Mouse (Mus musculus) embryonic facial prominence, embryonic 10.5 days (tissue): ENCODE results near the gene Ikzf3. TPM values are rescaled to one million over a fixed set of nuclear protein-coding genes. Genes with fewer than 3 reads are reported as not detected.
A peak's percentile ranks its signal among the peaks of the same experiment; 100 is the strongest.

Experiments
- DNase-seq: peaks from one replicate; pipeline ENCODE4 v3.0.0-alpha.2; 2017; ENCODE audit warnings: low spot score
- H3K27ac ChIP-seq: fragments of 300-500 bp; sonication (generic); replicated peaks from 2 replicates; pipeline ENCODE4 v1.5.1; 2016; ENCODE audit warnings: mild to moderate bottlenecking
- H3K27me3 ChIP-seq: fragments of 300-500 bp; sonication (generic); replicated peaks from 2 replicates; pipeline ENCODE4 v1.6.1; 2016; ENCODE audit warnings: low read depth, mild to moderate bottlenecking; ENCODE audit not compliant: poor library complexity, severe bottlenecking
- H3K36me3 ChIP-seq: fragments of 300-500 bp; sonication (generic); replicated peaks from 2 replicates; pipeline ENCODE4 v1.6.1; 2016; ENCODE audit warnings: mild to moderate bottlenecking, moderate library complexity
- H3K4me1 ChIP-seq: fragments of 300-500 bp; sonication (generic); 2 replicates; pipeline ENCODE4 v1.6.1; 2016
- H3K4me3 ChIP-seq: fragments of 300-500 bp; sonication (generic); 2 replicates; pipeline ENCODE4 v1.5.1; 2016; ENCODE audit warnings: mild to moderate bottlenecking, moderate library complexity
- H3K9me3 ChIP-seq: fragments of 300-500 bp; sonication (generic); 2 replicates; pipeline ENCODE4 v1.6.1; 2016; ENCODE audit warnings: mild to moderate bottlenecking
- whole genome bisulfite sequencing: fragments of 180-500 bp; shearing (Covaris S2); methylation state at CpG from one replicate; pipeline ENCODE4 v1.1.7; 2016; 5-methylcytosine and 5-hydroxymethylcytosine counted together
- polyA plus RNA-seq: library from polyadenylated mRNA; unstranded; fragments of >200 nt; fragmentation: Nextera tagmentation; extraction: Ambion mirVana; gene quantifications from 2 replicates; pipeline ENCODE4 v1.2.1, GENCODE M21; 2016

The Ikzf3 gene
- polyA plus RNA-seq, 1 experiment from 2014 or later: 0.05 TPM

DNA sequence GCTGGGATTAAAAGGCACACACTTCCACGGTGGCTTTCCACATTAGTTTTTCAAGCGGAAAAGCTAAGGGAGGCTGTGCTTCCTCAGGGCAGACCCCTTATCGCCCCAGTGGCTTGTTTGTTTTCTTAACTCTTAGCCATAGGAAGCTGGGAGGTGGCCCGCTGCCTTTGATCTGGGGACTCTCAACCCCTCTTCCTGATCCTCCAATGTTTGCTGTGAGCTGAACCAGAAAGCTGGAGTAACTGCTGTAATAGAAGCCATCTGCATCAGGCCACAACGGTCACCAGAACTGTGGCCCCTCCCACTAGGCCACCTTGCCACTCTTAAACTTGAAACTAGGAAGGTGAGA, 99.6 kb downstream of the Ikzf3 start, which contains the start of gene Grb7:
Grb7 (plus strand) TSS at position 182 of the 349 bp plus-strand sequence.
- H3K27ac ChIP-seq: peak within 1 kb of the TSS; percentile 81
- 3% methylated on average over 5 of the region's 5 CpGs for WGBS
- H3K36me3 ChIP-seq: 0 out of 2 replicates have a peak, but pooled peaks cover 4% of the 10 kb centered on the region
- H3K27me3 ChIP-seq: peaks cover 71% of the 10 kb centered on the region
- peak within 1 kb of the TSS; percentile 50 for H3K4me3 ChIP-seq
- H3K4me1 ChIP-seq: peaks cover 38% of the 10 kb centered on the region
- H3K9me3 ChIP-seq: no peaks in the 10 kb centered on the region
- peak; percentile 67 for DNase-seq

DNA sequence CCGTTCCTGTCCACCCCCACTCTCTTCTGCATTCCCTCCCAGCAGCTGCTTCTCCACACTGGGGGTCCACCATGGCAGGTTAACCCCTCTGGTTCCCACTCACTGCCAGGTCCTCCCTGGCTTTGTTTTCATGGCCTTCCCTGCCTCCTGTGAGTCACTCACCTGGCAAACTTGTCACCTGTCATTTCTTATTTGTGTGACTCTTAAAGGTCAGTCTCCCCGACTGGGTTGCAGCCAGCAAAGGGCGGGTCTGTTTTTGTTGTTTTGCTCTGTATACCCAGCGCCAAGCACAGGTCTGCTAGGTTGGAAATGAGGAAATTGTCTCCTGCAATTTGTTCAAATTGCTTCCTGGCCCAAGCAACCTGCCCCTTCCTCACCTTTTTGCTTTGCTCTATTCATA, 100.2 kb downstream of the Ikzf3 start:
- H3K9me3 ChIP-seq: no peaks in the 10 kb centered on the region
- H3K4me1 ChIP-seq: peaks cover 38% of the 10 kb centered on the region
- DNase-seq: no peak
- 0 out of 2 replicates have a peak, but pooled peaks cover 3% of the 10 kb centered on the region for H3K36me3 ChIP-seq
- peaks cover 66% of the 10 kb centered on the region for H3K27me3 ChIP-seq
- no peak overlapping the region for H3K27ac ChIP-seq
- H3K4me3 ChIP-seq: no peak overlapping the region
- WGBS: 41% methylated on average over 4 of the region's 4 CpGs

- Histone ChIP-seq H3K9me3 (no peaks in the 10 kb centered on the region), H3K27me3 (peaks cover 61% of the 10 kb centered on the region), H3K36me3 (no peaks in the 10 kb centered on the region), H3K4me1 (peaks cover 36% of the 10 kb centered on the region), H3K4me3 (no peak overlapping the region), H3K27ac (no peak overlapping the region)
- 46% methylated on average over 1 of the region's 1 CpGs for WGBS
- peak; percentile 31 for DNase-seq
Observed at GRCm38 (mm10) chr11:98445238-98445637, 100.6 kb downstream of the Ikzf3 start.

- H3K9me3 ChIP-seq: no peaks in the 10 kb centered on the region
- 90% methylated on average over 1 of the region's 1 CpGs for WGBS
- no peak for DNase-seq
- peaks cover 35% of the 10 kb centered on the region for H3K4me1 ChIP-seq
- no peak overlapping the region for H3K27ac ChIP-seq
- H3K27me3 ChIP-seq: peaks cover 46% of the 10 kb centered on the region
- no peak overlapping the region for H3K4me3 ChIP-seq
- no peaks in the 10 kb centered on the region for H3K36me3 ChIP-seq
Observed at GRCm38 (mm10) chr11:98443688-98444087, 102.1 kb downstream of the Ikzf3 start.

GRCm38 (mm10) chr11:98438331-98439158, 107.3 kb downstream of the Ikzf3 start, which contains the start of gene Mien1:
Gene Mien1 (minus strand): TSS chr11:98438991.
- H3K27me3 ChIP-seq: no peaks in the 10 kb centered on the region
- peaks cover 38% of the 10 kb centered on the region for H3K36me3 ChIP-seq
- peak; percentile 97 for DNase-seq
- peaks cover 8% of the 10 kb centered on the region for H3K4me1 ChIP-seq
- WGBS: 3% methylated on average over 43 of the region's 43 CpGs
- no peaks in the 10 kb centered on the region for H3K9me3 ChIP-seq
- peak within 1 kb of the TSS; percentile 87 for H3K4me3 ChIP-seq
- H3K27ac ChIP-seq: peak within 1 kb of the TSS; percentile 79

- Histone ChIP-seq H3K9me3 (no peaks in the 10 kb centered on the region), H3K4me3 (peak overlapping the region; percentile 87; the same call in 1 of the 2 replicates), H3K4me1 (peaks cover 8% of the 10 kb centered on the region), H3K27ac (no peak overlapping the region), H3K36me3 (peaks cover 49% of the 10 kb centered on the region), H3K27me3 (no peaks in the 10 kb centered on the region)
- WGBS: 84% methylated on average over 6 of the region's 6 CpGs
- DNase-seq: no peak
Observed at GRCm38 (mm10) chr11:98437441-98437840, 108.4 kb downstream of the Ikzf3 start.

GRCm38 (mm10) chr11:98435723-98436122, 110.1 kb downstream of the Ikzf3 start:
- Histone ChIP-seq H3K9me3 (no peaks in the 10 kb centered on the region), H3K4me3 (no peak overlapping the region), H3K36me3 (peaks cover 66% of the 10 kb centered on the region), H3K27ac (no peak overlapping the region), H3K27me3 (no peaks in the 10 kb centered on the region), H3K4me1 (peaks cover 8% of the 10 kb centered on the region)
- 87% methylated on average over 9 of the region's 9 CpGs for WGBS
- no peak for DNase-seq

- WGBS: 81% methylated on average over 9 of the region's 9 CpGs
- no peak overlapping the region for H3K4me3 ChIP-seq
- DNase-seq: no peak
Observed at GRCm38 (mm10) chr11:98431743-98432502, 113.9 kb downstream of the Ikzf3 start.

GRCm38 (mm10) chr11:98428436-98428835, 117.4 kb downstream of the Ikzf3 start:
- H3K27ac ChIP-seq: no peak overlapping the region
- peaks cover 99% of the 10 kb centered on the region for H3K36me3 ChIP-seq
- 95% methylated on average over 5 of the region's 5 CpGs for WGBS
- no peaks in the 10 kb centered on the region for H3K9me3 ChIP-seq
- no peak overlapping the region for H3K4me3 ChIP-seq
- no peaks in the 10 kb centered on the region for H3K4me1 ChIP-seq
- H3K27me3 ChIP-seq: no peaks in the 10 kb centered on the region
- DNase-seq: no peak

More at GRCm38 (mm10) chr11:98431743-98432502, 113.9 kb downstream of the Ikzf3 start:
- Histone ChIP-seq H3K9me3 (no peaks in the 10 kb centered on the region), H3K27ac (no peak overlapping the region), H3K27me3 (no peaks in the 10 kb centered on the region), H3K4me1 (no peaks in the 10 kb centered on the region), H3K36me3 (peaks cover 100% of the 10 kb centered on the region)

- Histone ChIP-seq H3K9me3 (no peaks in the 10 kb centered on the region), H3K4me3 (no peak overlapping the region), H3K27me3 (no peaks in the 10 kb centered on the region), H3K27ac (no peak overlapping the region), H3K4me1 (no peaks in the 10 kb centered on the region), H3K36me3 (peaks cover 99% of the 10 kb centered on the region)
- 94% methylated on average over 7 of the region's 7 CpGs for WGBS
- DNase-seq: no peak
Observed at GRCm38 (mm10) chr11:98426592-98426991, 119.2 kb downstream of the Ikzf3 start.

DNA sequence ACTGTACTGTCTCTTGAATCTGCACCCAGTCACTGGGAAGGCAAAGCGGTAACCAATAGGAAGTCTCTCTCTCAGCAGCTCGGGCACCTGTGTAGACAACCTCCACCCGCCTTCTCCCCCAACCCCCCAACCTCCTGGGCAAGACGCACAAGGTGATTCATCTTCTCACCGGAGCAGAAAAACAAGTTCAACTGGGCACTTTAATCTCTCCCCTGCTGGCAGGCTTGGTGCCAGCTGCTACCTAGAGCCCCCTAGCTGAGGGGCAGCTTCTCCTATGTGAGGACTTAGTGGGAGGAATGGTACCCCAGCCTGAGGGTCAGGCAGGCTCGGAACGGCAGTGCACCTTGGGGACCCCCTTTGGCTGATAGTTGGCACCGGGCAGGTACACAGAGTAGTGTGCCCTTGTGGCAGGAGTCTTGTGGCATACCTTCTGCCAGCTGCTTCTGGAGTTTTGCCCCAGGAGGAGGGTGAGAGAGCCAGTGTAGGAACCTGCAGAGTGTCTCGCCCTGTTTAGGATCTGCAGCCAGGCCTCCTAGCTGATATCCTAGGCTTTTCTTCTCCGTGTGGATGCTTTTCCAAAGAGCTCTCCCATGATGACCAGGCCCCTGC, 126.8 kb downstream of the Ikzf3 start:
- no peak overlapping the region for H3K4me3 ChIP-seq
- WGBS: 85% methylated on average over 10 of the region's 10 CpGs
- H3K36me3 ChIP-seq: peaks cover 68% of the 10 kb centered on the region
- no peak overlapping the region for H3K27ac ChIP-seq
- H3K9me3 ChIP-seq: no peaks in the 10 kb centered on the region
- no peak for DNase-seq
- H3K27me3 ChIP-seq: peaks cover 13% of the 10 kb centered on the region
- H3K4me1 ChIP-seq: peaks cover 22% of the 10 kb centered on the region

DNA sequence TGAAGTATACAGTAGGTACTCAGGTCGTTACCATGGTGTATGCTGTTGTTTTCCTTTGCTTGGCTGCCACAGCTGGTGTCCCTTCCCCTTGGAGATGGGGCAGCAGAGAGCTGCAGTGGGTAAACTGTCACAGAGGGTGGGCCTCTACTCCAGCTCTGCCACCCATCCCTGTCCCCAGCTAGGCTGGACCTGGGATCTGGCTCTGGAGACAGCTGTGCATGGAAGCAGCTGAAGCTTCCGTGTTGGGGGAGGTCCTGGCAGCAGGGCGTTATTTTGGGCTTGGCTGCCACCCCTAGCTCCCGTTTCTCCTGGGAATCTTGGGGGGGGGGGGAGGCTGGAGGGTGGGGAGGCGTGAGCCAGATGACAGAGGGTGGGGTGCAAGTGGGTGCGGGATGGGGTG, 127.6 kb downstream of the Ikzf3 start:
- no peak for DNase-seq
- Histone ChIP-seq H3K27me3 (peaks cover 19% of the 10 kb centered on the region), H3K36me3 (peaks cover 61% of the 10 kb centered on the region), H3K4me3 (no peak overlapping the region), H3K27ac (no peak overlapping the region), H3K9me3 (no peaks in the 10 kb centered on the region), H3K4me1 (peaks cover 30% of the 10 kb centered on the region)
- 75% methylated on average over 6 of the region's 6 CpGs for WGBS
